Mouse (Mus musculus) liver, embryonic 13.5 days (tissue): ENCODE data around the gene Serpina3g. TPM values are rescaled to one million over a fixed set of nuclear protein-coding genes. Genes with fewer than 3 reads are reported as not detected.

Experiments
- ATAC-seq: fragments of 200-750 bp; cut with Nextera tagmentation; 2 replicates; pipeline ENCODE4 v1.8.0; 2017; ENCODE audit warnings: low read depth, mild to moderate bottlenecking, moderate number of reproducible peaks, moderate library complexity
- DNase-seq: peaks from one replicate; pipeline ENCODE4 v3.0.0; 2022
- H3K27ac ChIP-seq: fragments of 300-500 bp; sonication (generic); 2 replicates; pipeline ENCODE4 v1.5.1; 2015; ENCODE audit warnings: moderate library complexity, mild to moderate bottlenecking, inconsistent platforms
- H3K27me3 ChIP-seq: fragments of 300-500 bp; sonication (generic); 2 replicates; pipeline ENCODE4 v1.6.1; 2015; ENCODE audit warnings: mild to moderate bottlenecking, inconsistent platforms
- H3K36me3 ChIP-seq: fragments of 300-500 bp; sonication (generic); 2 replicates; pipeline ENCODE4 v1.6.1; 2015; ENCODE audit warnings: mild to moderate bottlenecking, inconsistent platforms
- H3K4me1 ChIP-seq: fragments of 300-500 bp; sonication (generic); replicated peaks from 2 replicates; pipeline ENCODE4 v1.6.1; 2015; ENCODE audit warnings: inconsistent platforms
- H3K4me2 ChIP-seq: fragments of 300-500 bp; sonication (generic); 2 replicates; pipeline ENCODE4 v1.6.1; 2015; ENCODE audit warnings: inconsistent platforms, mild to moderate bottlenecking, moderate library complexity
- H3K4me3 ChIP-seq: fragments of 300-500 bp; sonication (generic); replicated peaks from 2 replicates; pipeline ENCODE4 v1.5.1; 2015; ENCODE audit warnings: mild to moderate bottlenecking, inconsistent platforms
- H3K9ac ChIP-seq: fragments of 300-500 bp; sonication (generic); 2 replicates; pipeline ENCODE4 v1.6.1; 2015; ENCODE audit warnings: mild to moderate bottlenecking, inconsistent platforms
- H3K9me3 ChIP-seq: fragments of 300-500 bp; sonication (generic); replicated peaks from 2 replicates; pipeline ENCODE4 v1.6.1; 2016; ENCODE audit warnings: inconsistent platforms
- WGBS: fragments of 180-500 bp; shearing (Covaris S2); methylation state at CpG from one replicate; pipeline ENCODE4 v1.1.7; 2015; ENCODE audit not compliant: insufficient replicate concordance; 5-methylcytosine and 5-hydroxymethylcytosine counted together
- polyA plus RNA-seq: library from polyadenylated mRNA; unstranded; fragments of >200 nt; fragmentation: Nextera tagmentation; extraction: Ambion mirVana; gene quantifications from 2 replicates; pipeline ENCODE4 v1.2.1, GENCODE M21; 2015

The Serpina3g gene
- polyA plus RNA-seq, 1 experiment from 2014 or later, result 1.9 TPM

DNA sequence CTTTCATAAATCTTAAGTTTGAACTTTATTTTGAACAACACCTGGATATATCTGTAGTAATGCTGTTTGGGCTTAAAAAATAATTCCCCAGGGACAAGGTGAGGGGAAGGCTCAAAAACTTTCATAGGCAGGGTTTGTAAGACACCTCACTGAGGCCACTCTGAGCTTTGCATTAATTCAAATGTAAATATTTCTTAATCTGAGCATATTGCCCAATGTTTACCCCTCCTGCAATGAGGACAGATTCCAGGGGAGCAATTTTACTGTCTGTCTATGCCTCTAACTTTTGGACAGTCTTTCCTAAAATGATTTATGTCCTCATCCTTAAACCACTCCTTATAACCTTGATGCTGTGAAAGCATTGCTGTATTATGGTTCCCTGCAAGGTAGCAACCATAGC, 52.3 kb downstream of the Serpina3g start:
- ATAC-seq (no peak), DNase-seq (no peak)
- Histone ChIP-seq H3K4me2 (no peak overlapping the region), H3K4me1 (no peaks in the 10 kb centered on the region), H3K4me3 (no peak overlapping the region), H3K36me3 (no peaks in the 10 kb centered on the region), H3K9ac (no peak overlapping the region), H3K9me3 (0 out of 2 replicates have a peak, but pooled peaks cover 3% of the 10 kb centered on the region), H3K27me3 (no peaks in the 10 kb centered on the region), H3K27ac (no peak overlapping the region)

DNA sequence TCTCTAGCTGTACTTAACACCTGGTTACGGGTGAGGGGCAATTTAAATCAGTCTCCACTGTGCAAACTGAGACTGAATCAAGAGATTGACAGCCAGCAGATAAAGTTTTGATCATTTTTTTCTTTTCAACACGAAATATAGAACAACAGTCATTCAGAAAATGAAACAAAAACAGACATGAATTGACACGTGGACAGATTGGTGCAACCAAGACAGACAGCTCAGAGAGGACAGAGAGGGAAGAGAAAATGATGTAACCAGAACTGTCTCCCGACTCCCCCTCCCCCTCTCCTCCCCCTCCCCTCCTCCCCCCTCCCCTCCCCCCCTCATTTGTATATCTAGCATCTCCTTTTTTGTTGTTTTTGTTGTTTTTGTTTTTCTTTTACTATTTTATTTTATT, 53.8 kb downstream of the Serpina3g start:
- Histone ChIP-seq H3K27ac (no peak overlapping the region), H3K4me1 (no peaks in the 10 kb centered on the region), H3K4me3 (no peak overlapping the region), H3K36me3 (no peaks in the 10 kb centered on the region), H3K27me3 (no peaks in the 10 kb centered on the region), H3K9me3 (no peaks in the 10 kb centered on the region), H3K9ac (no peak overlapping the region), H3K4me2 (no peak overlapping the region)
- DNase-seq (no peak), ATAC-seq (no peak)
- WGBS, result 32% methylated on average over 4 of the region's 4 CpGs

Other genes starting within 250 kb of the Serpina3g start
- gene Serpina11, start 246.3 kb upstream of the Serpina3g start, polyA plus RNA-seq, result 5.0 and 5.4 TPM in 2 replicates
- not detected in 2 replicates for gene Serpina9, start 222.5 kb upstream of the Serpina3g start, polyA plus RNA-seq
- 0.06 TPM in 1 of 2 replicates, not detected in the other for gene Serpina12, start 191.8 kb upstream of the Serpina3g start, polyA plus RNA-seq
- gene Serpina5, start 135.1 kb upstream of the Serpina3g start, polyA plus RNA-seq, result 0.05 TPM in 1 of 2 replicates, not detected in the other
- gene Serpina3a, start 123.5 kb upstream of the Serpina3g start, polyA plus RNA-seq, result not detected in 2 replicates
- 0.06 and 0.20 TPM in 2 replicates for gene Serpina3b, start 108.2 kb upstream of the Serpina3g start, polyA plus RNA-seq
- not detected in 2 replicates for gene Serpina3c, start 82.4 kb upstream of the Serpina3g start, polyA plus RNA-seq
- gene Serpina3f, start 21.7 kb upstream of the Serpina3g start, polyA plus RNA-seq, result 0.17 and 0.20 TPM in 2 replicates
- 0.12 and 0.20 TPM in 2 replicates for gene Serpina3i, start 26.9 kb downstream of the Serpina3g start, polyA plus RNA-seq
- not detected in 2 replicates for gene Serpina3j, start 78.3 kb downstream of the Serpina3g start, polyA plus RNA-seq
- gene Serpina3k, start 102.2 kb downstream of the Serpina3g start, polyA plus RNA-seq, result not detected in 2 replicates
- gene Serpina3m, start 102.2 kb downstream of the Serpina3g start, polyA plus RNA-seq, result 0.06 TPM in 1 of 2 replicates, not detected in the other
- 0.06 and 0.12 TPM in 2 replicates for gene Serpina3n, start 170.5 kb downstream of the Serpina3g start, polyA plus RNA-seq
- gene Gsc, start 237.1 kb downstream of the Serpina3g start, polyA plus RNA-seq, result 0.08 and 0.12 TPM in 2 replicates